Mouse (Mus musculus): ENCODE measurements around the gene Gm4952.
"Not testable (repeated sequence)": the region's sequence is repeated elsewhere in the genome, so short reads cannot be mapped to it uniquely, and the experiment has no call there.

The Gm4952 gene

GRCm38 (mm10) chr19:12600684-12601480 is 1.1 kb downstream of the Gm4952 start:
- DNase-seq = no peak

GRCm38 (mm10) chr19:12608336-12608735 is 8.6 kb downstream of the Gm4952 start:
- DNase-seq = no peak

- no peak for DNase-seq
These were observed 13.9 kb downstream of the Gm4952 start for GRCm38 (mm10) chr19:12613646-12614045.

- no peak for DNase-seq
These were observed 33.4 kb downstream of the Gm4952 start, which contains the start of gene Glyat for GRCm38 (mm10) chr19:12633176-12633575. Gene Glyat, plus strand, starts transcription at chr19:12633308.

- DNase-seq = no peak
These were observed 34.5 kb downstream of the Gm4952 start for GRCm38 (mm10) chr19:12634259-12634658.

- DNase-seq = no peak
These were observed 35.2 kb downstream of the Gm4952 start for GRCm38 (mm10) chr19:12634963-12635362.

GRCm38 (mm10) chr19:12636863-12637262 is 37.1 kb downstream of the Gm4952 start:
- no peak for DNase-seq

GRCm38 (mm10) chr19:12638049-12638448 is 38.3 kb downstream of the Gm4952 start:
- no peak for DNase-seq

- DNase-seq = no peak
These were observed 49.7 kb downstream of the Gm4952 start for GRCm38 (mm10) chr19:12649511-12649910.

GRCm38 (mm10) chr19:12666156-12666555 is 66.4 kb downstream of the Gm4952 start:
- no peak for DNase-seq

- DNase-seq = not testable (repeated sequence)
These were observed 68.8 kb downstream of the Gm4952 start for GRCm38 (mm10) chr19:12668601-12669000.

- DNase-seq = no peak
These were observed 70.4 kb downstream of the Gm4952 start, which contains the start of gene Olfr1442 for GRCm38 (mm10) chr19:12670139-12670538. Gene Olfr1442, plus strand, starts transcription at chr19:12670439.

GRCm38 (mm10) chr19:12671051-12671450 is 71.3 kb downstream of the Gm4952 start:
- no peak for DNase-seq

- no peak for DNase-seq
These were observed 78.0 kb downstream of the Gm4952 start, which contains the start of gene Olfr1443 for GRCm38 (mm10) chr19:12677812-12678211. Gene Olfr1443, plus strand, starts transcription at chr19:12678112.
